Mouse (Mus musculus) C2C12 (cell line): ENCODE data around the gene Wbp4.

Experiments
- CEBPB ChIP-seq: IDR thresholded peaks from one replicate; pipeline ENCODE4 v1.6.1; 2011; ENCODE audit warnings: low read depth, mild to moderate bottlenecking, control low read depth, moderate library complexity
- CTCF ChIP-seq: IDR thresholded peaks from one replicate; pipeline ENCODE4 v1.5.1; 2011; ENCODE audit not compliant: control insufficient read depth, insufficient read depth, insufficient read length
- FOSL1 ChIP-seq: IDR thresholded peaks from one replicate; pipeline ENCODE4 v1.8.0; 2011; ENCODE audit warnings: mild to moderate bottlenecking, low read length; ENCODE audit not compliant: poor library complexity, insufficient read depth, severe bottlenecking
- MAX ChIP-seq: IDR thresholded peaks from one replicate; pipeline ENCODE4 v1.6.1; 2011; ENCODE audit warnings: mild to moderate bottlenecking, control low read depth
- MYOG ChIP-seq: IDR thresholded peaks from one replicate; pipeline ENCODE4 v1.6.1; 2011; ENCODE audit not compliant: control insufficient read depth, insufficient read length; ENCODE audit errors: extremely low read depth
- USF1 ChIP-seq: IDR thresholded peaks from one replicate; pipeline ENCODE4 v1.6.1; 2011; ENCODE audit warnings: low read depth, mild to moderate bottlenecking, control low read depth, moderate library complexity

DNA sequence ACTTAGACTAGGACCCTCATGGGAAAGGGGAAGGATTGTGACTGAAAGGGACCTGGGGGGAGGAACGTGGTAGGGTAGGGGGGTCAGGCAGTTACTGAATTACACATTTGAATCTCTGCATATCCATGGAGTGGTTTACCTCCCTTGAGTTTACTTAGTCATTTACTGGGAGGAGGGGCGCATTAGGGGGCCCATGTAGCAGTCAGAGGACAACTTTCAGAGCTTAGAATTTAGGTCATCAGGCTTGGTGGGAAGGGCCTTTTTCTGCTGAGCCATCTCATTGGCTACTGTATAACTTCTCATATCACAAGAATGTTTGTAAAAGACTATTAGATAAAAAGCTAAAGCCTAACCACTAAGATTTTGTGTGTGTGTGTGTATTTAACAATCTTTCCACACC is 70.7 kb downstream of the Wbp4 start:
- TF ChIP-seq CTCF (no peak), FOSL1 (no peak), MAX (no peak), CEBPB (no peak), MYOG (no peak), USF1 (no peak)
